Mouse (Mus musculus): ENCODE data around the gene Yipf3. TPM values are rescaled to one million over a fixed set of nuclear protein-coding genes. Genes with fewer than 3 reads are reported as not detected.

Gene Yipf3
- polyA plus RNA-seq, 1 experiment from 2014 or later = 111 TPM

DNA sequence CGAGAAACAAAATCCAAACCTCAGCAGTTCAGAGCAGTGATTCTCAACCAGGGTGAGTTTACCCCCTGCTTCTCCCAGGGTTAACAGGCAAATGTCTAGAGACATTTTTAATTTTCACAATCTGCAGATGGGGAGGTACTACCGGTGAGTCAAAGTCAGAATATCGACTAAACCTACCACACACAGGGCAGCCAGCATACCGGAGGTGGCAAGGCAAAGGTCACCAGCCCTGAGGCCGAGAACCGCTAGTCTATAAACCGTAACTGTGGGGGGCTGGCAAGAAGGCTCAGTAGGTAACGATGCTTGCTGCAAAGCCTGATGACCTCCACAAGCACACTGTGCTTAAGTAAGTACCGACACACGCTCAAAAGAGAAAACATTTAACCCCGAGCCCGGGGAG, 17.6 kb downstream of the Yipf3 start:
- H3K4me3 ChIP-seq (replicated peaks; ENCODE audit: low read length) = no peak overlapping the region
- H3K9me3 ChIP-seq (replicated peaks; ENCODE audit: control insufficient read depth, low read length) = no peaks in the 10 kb centered on the region
- H3K4me2 ChIP-seq (ENCODE audit: low read depth, low read length) = no peak overlapping the region
- WGBS = 86% methylated on average over 12 of the region's 12 CpGs
- H3K9ac ChIP-seq (ENCODE audit: low read length) = no peak overlapping the region
- peaks cover 20% of the 10 kb centered on the region for H3K36me3 ChIP-seq (ENCODE audit: control insufficient read depth, insufficient read depth, low read length)
- ATAC-seq (ENCODE audit: insufficient read depth, low FRiP score) = no peak
- H3K27ac ChIP-seq (ENCODE audit: low read length) = peak overlapping the region; percentile 46; the same call in 1 of the 2 replicates
- no peaks in the 10 kb centered on the region for H3K27me3 ChIP-seq (ENCODE audit: control insufficient read depth, insufficient read depth, low read length)
- H3K4me1 ChIP-seq (ENCODE audit: control insufficient read depth, insufficient read depth, low read length) = peaks cover 27% of the 10 kb centered on the region

- 21% methylated on average over 14 of the region's 14 CpGs for WGBS
- no peak overlapping the region for H3K9ac ChIP-seq (ENCODE audit: low read length)
- no peak overlapping the region for H3K4me2 ChIP-seq (ENCODE audit: low read depth, low read length)
- peaks cover 27% of the 10 kb centered on the region for H3K4me1 ChIP-seq (ENCODE audit: control insufficient read depth, insufficient read depth, low read length)
- H3K9me3 ChIP-seq (replicated peaks; ENCODE audit: control insufficient read depth, low read length) = no peaks in the 10 kb centered on the region
- no peak overlapping the region for H3K4me3 ChIP-seq (replicated peaks; ENCODE audit: low read length)
- ATAC-seq (ENCODE audit: insufficient read depth, low FRiP score) = peak; percentile 81
- H3K27ac ChIP-seq (ENCODE audit: low read length) = peak overlapping the region; percentile 46
- no peaks in the 10 kb centered on the region for H3K27me3 ChIP-seq (ENCODE audit: control insufficient read depth, insufficient read depth, low read length)
- peaks cover 19% of the 10 kb centered on the region for H3K36me3 ChIP-seq (ENCODE audit: control insufficient read depth, insufficient read depth, low read length)
Observed at GRCm38 (mm10) chr17:46265918-46266618, 18.2 kb downstream of the Yipf3 start.

GRCm38 (mm10) chr17:46266986-46267385, 19.1 kb downstream of the Yipf3 start:
- no peak for ATAC-seq (ENCODE audit: insufficient read depth, low FRiP score)
- H3K4me3 ChIP-seq (replicated peaks; ENCODE audit: low read length) = no peak overlapping the region

GRCm38 (mm10) chr17:46267511-46267910, 19.6 kb downstream of the Yipf3 start:
- Histone ChIP-seq H3K27me3 (ENCODE audit: control insufficient read depth, insufficient read depth, low read length) (no peaks in the 10 kb centered on the region), H3K9me3 (replicated peaks; ENCODE audit: control insufficient read depth, low read length) (no peaks in the 10 kb centered on the region), H3K4me1 (ENCODE audit: control insufficient read depth, insufficient read depth, low read length) (peaks cover 27% of the 10 kb centered on the region), H3K9ac (ENCODE audit: low read length) (no peak overlapping the region), H3K36me3 (ENCODE audit: control insufficient read depth, insufficient read depth, low read length) (peaks cover 10% of the 10 kb centered on the region; the same call in 1 of the 2 replicates), H3K27ac (ENCODE audit: low read length) (peak overlapping the region; percentile 26), H3K4me3 (replicated peaks; ENCODE audit: low read length) (no peak overlapping the region), H3K4me2 (ENCODE audit: low read depth, low read length) (no peak overlapping the region)
- WGBS = 79% methylated on average over 7 of the region's 7 CpGs
- ATAC-seq (ENCODE audit: insufficient read depth, low FRiP score) = no peak

More at GRCm38 (mm10) chr17:46266986-46267385, 19.1 kb downstream of the Yipf3 start:
- H3K4me2 ChIP-seq (ENCODE audit: low read depth, low read length) = no peak overlapping the region
- peaks cover 12% of the 10 kb centered on the region for H3K36me3 ChIP-seq (ENCODE audit: control insufficient read depth, insufficient read depth, low read length)
- no peaks in the 10 kb centered on the region for H3K27me3 ChIP-seq (ENCODE audit: control insufficient read depth, insufficient read depth, low read length)
- H3K4me1 ChIP-seq (ENCODE audit: control insufficient read depth, insufficient read depth, low read length) = peaks cover 27% of the 10 kb centered on the region
- H3K9me3 ChIP-seq (replicated peaks; ENCODE audit: control insufficient read depth, low read length) = no peaks in the 10 kb centered on the region
- no peak overlapping the region for H3K9ac ChIP-seq (ENCODE audit: low read length)
- 56% methylated on average over 6 of the region's 6 CpGs for WGBS
- peak overlapping the region; percentile 26 for H3K27ac ChIP-seq (ENCODE audit: low read length)

- H3K27ac ChIP-seq (ENCODE audit: low read length) = peak overlapping the region; percentile 26
- no peak overlapping the region for H3K4me3 ChIP-seq (replicated peaks; ENCODE audit: low read length)
- H3K9ac ChIP-seq (ENCODE audit: low read length) = no peak overlapping the region
- WGBS = 70% methylated on average over 10 of the region's 10 CpGs
- peaks cover 10% of the 10 kb centered on the region; the same call in 1 of the 2 replicates for H3K36me3 ChIP-seq (ENCODE audit: control insufficient read depth, insufficient read depth, low read length)
- no peaks in the 10 kb centered on the region for H3K9me3 ChIP-seq (replicated peaks; ENCODE audit: control insufficient read depth, low read length)
- no peak for ATAC-seq (ENCODE audit: insufficient read depth, low FRiP score)
- peaks cover 27% of the 10 kb centered on the region for H3K4me1 ChIP-seq (ENCODE audit: control insufficient read depth, insufficient read depth, low read length)
- no peak overlapping the region for H3K4me2 ChIP-seq (ENCODE audit: low read depth, low read length)
- H3K27me3 ChIP-seq (ENCODE audit: control insufficient read depth, insufficient read depth, low read length) = no peaks in the 10 kb centered on the region
Observed at GRCm38 (mm10) chr17:46268026-46268720, 20.3 kb downstream of the Yipf3 start.

- WGBS = 66% methylated on average over 19 of the region's 19 CpGs
- Histone ChIP-seq H3K27ac (ENCODE audit: low read length) (peak overlapping the region; percentile 36), H3K4me1 (ENCODE audit: control insufficient read depth, insufficient read depth, low read length) (peaks cover 27% of the 10 kb centered on the region)
Observed at GRCm38 (mm10) chr17:46269771-46270534, 22.1 kb downstream of the Yipf3 start.

DNA sequence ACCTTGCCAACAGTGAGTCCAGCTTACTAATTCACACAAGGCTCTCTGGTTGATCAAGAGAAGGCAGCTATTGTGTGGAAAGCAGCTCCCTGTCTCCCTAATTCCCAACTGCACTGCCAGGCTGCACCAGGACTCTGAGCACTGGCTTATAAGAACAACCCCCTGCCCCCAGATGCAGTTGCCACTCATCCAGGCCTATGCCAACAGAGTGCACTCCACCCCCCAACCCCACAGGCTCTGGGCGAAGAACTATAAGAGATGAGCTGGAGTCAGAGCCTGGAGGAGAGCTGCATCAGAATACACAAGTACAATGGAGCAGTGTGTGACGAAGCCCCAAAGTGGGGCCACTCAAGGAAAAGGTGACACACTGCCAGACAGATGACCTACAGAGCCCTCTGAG, 24.2 kb downstream of the Yipf3 start:
- H3K4me2 ChIP-seq (ENCODE audit: low read depth, low read length) = no peak overlapping the region
- H3K9me3 ChIP-seq (replicated peaks; ENCODE audit: control insufficient read depth, low read length) = no peaks in the 10 kb centered on the region
- WGBS = 98% methylated on average over 2 of the region's 2 CpGs
- H3K36me3 ChIP-seq (ENCODE audit: control insufficient read depth, insufficient read depth, low read length) = no peaks in the 10 kb centered on the region
- H3K27ac ChIP-seq (ENCODE audit: low read length) = no peak overlapping the region
- H3K27me3 ChIP-seq (ENCODE audit: control insufficient read depth, insufficient read depth, low read length) = no peaks in the 10 kb centered on the region
- no peak overlapping the region for H3K4me3 ChIP-seq (replicated peaks; ENCODE audit: low read length)
- peaks cover 16% of the 10 kb centered on the region for H3K4me1 ChIP-seq (ENCODE audit: control insufficient read depth, insufficient read depth, low read length)
- ATAC-seq (ENCODE audit: insufficient read depth, low FRiP score) = no peak
- H3K9ac ChIP-seq (ENCODE audit: low read length) = no peak overlapping the region

More at GRCm38 (mm10) chr17:46269771-46270534, 22.1 kb downstream of the Yipf3 start:
- no peaks in the 10 kb centered on the region for H3K36me3 ChIP-seq (ENCODE audit: control insufficient read depth, insufficient read depth, low read length)
- no peak for ATAC-seq (ENCODE audit: insufficient read depth, low FRiP score)
- no peaks in the 10 kb centered on the region for H3K9me3 ChIP-seq (replicated peaks; ENCODE audit: control insufficient read depth, low read length)
- no peak overlapping the region for H3K4me3 ChIP-seq (replicated peaks; ENCODE audit: low read length)
- H3K4me2 ChIP-seq (ENCODE audit: low read depth, low read length) = no peak overlapping the region
- no peaks in the 10 kb centered on the region for H3K27me3 ChIP-seq (ENCODE audit: control insufficient read depth, insufficient read depth, low read length)
- H3K9ac ChIP-seq (ENCODE audit: low read length) = 0 out of 2 replicates have a peak overlapping the region, but pooled peaks have one; percentile 11

- no peak overlapping the region for H3K9ac ChIP-seq (ENCODE audit: low read length)
- H3K4me1 ChIP-seq (ENCODE audit: control insufficient read depth, insufficient read depth, low read length) = peaks cover 11% of the 10 kb centered on the region
- H3K36me3 ChIP-seq (ENCODE audit: control insufficient read depth, insufficient read depth, low read length) = no peaks in the 10 kb centered on the region
- H3K4me2 ChIP-seq (ENCODE audit: low read depth, low read length) = no peak overlapping the region
- no peak overlapping the region for H3K27ac ChIP-seq (ENCODE audit: low read length)
- H3K4me3 ChIP-seq (replicated peaks; ENCODE audit: low read length) = no peak overlapping the region
- ATAC-seq (ENCODE audit: insufficient read depth, low FRiP score) = no peak
- no peaks in the 10 kb centered on the region for H3K9me3 ChIP-seq (replicated peaks; ENCODE audit: control insufficient read depth, low read length)
- WGBS = 86% methylated on average over 5 of the region's 5 CpGs
- H3K27me3 ChIP-seq (ENCODE audit: control insufficient read depth, insufficient read depth, low read length) = no peaks in the 10 kb centered on the region
Observed at GRCm38 (mm10) chr17:46272675-46273074, 24.8 kb downstream of the Yipf3 start.
